ENCODE assay signal across 9 mouse cellular contexts in genomic region chr6:126938047-126938446, GRCm38 (mm10). TPM values are rescaled to one million over a fixed set of nuclear protein-coding genes. Genes with fewer than 3 reads are reported as not detected.
DNase-seq lines count a peak whose midpoint lies in the region; ATAC-seq and TF ChIP-seq lines count a peak whose summit lies in the region.
"Had no signal": no experiment of that assay in that cellular context is flagged by ENCODE, and none has a peak within 500 bp of the region (broad histone marks: within the 10 kb centered on the region; RNA-seq: fewer than 3 reads in every experiment).

No protein-coding gene starts in this region.

- H3K4me2 ChIP-seq in forebrain, embryonic 12.5 days: peak overlapping the region; percentile 96
- peak overlapping the region; percentile 81 for H3K4me2 ChIP-seq in liver, embryonic 13.5 days

- TF ChIP-seq CTCF in heart, adult 2 months (IDR thresholded peaks at IDR 0.05): peak; percentile 43

- WGBS in heart, adult 2 months: 80% methylated on average over 2 of the region's 2 CpGs
- WGBS in forebrain, embryonic 12.5 days: 79% methylated on average over 2 of the region's 2 CpGs
- WGBS in liver, embryonic 13.5 days (ENCODE audit: insufficient replicate concordance): 50% methylated on average over 2 of the region's 2 CpGs

- no peak for ATAC-seq in forebrain, embryonic 12.5 days (ENCODE audit: low FRiP score)
- ATAC-seq in liver, embryonic 13.5 days (ENCODE audit: low read depth): no peak
- no peak for ATAC-seq in megakaryocyte progenitor cell, adult 5-6 weeks (replicated peaks; ENCODE audit: poor library complexity)

- intact Hi-C loops in heart, adult 2 months (cut with DNase I): loop anchor here (2.0 to 5.0 kb wide), 2 partner anchors 89 to 146 kb away; partner anchors contain the start of gene Ndufa9
- intact Hi-C loops in heart, postnatal 10 days (cut with DNase I): loop anchor here (5.0 kb wide), 2 partner anchors 91 to 514 kb away; partner anchors contain the start of gene Ndufa9

- TF ChIP-seq POLR2A in heart, adult 2 months (IDR thresholded peaks at IDR 0.05; ENCODE audit: insufficient read depth, low read depth, low read length): no peak

- no peak overlapping the region for H3K4me3 ChIP-seq in heart, adult 2 months
- peak overlapping the region; percentile 75 for H3K4me3 ChIP-seq in forebrain, embryonic 12.5 days (replicated peaks)
- H3K4me3 ChIP-seq in liver, embryonic 13.5 days (replicated peaks): peak overlapping the region; percentile 91

- H3K27me3 ChIP-seq in heart, adult 2 months (ENCODE audit: control insufficient read depth, insufficient read depth, low read length): no peaks in the 10 kb centered on the region
- H3K27me3 ChIP-seq in forebrain, embryonic 12.5 days: no peaks in the 10 kb centered on the region
- H3K27me3 ChIP-seq in liver, embryonic 13.5 days: no peaks in the 10 kb centered on the region

- H3K9ac ChIP-seq in heart, adult 2 months (ENCODE audit: low read depth, low read length): no peak overlapping the region
- H3K9ac ChIP-seq in forebrain, embryonic 12.5 days: no peak overlapping the region
- peak overlapping the region; percentile 95 for H3K9ac ChIP-seq in liver, embryonic 13.5 days

- TF ChIP-seq EP300 in heart, adult 2 months (IDR thresholded peaks at IDR 0.05; ENCODE audit: insufficient read depth, low read depth, low read length): no peak

- no peak for DNase-seq in heart, adult 2 months
- no peak for DNase-seq in heart, postnatal 10 days
- DNase-seq in A20 (ENCODE audit: low read depth, low spot score) (peak; percentile 40), adipocyte (ENCODE audit: low spot score) (no peak)
- no peak for DNase-seq in liver, embryonic 13.5 days
- DNase-seq in ovary, postnatal 36 days (ENCODE audit: low spot score): no peak

- peaks cover 2% of the 10 kb centered on the region; the same call in 1 of the 2 replicates for H3K4me1 ChIP-seq in heart, adult 2 months (ENCODE audit: control insufficient read depth, insufficient read depth, low read length)
- peaks cover 32% of the 10 kb centered on the region for H3K4me1 ChIP-seq in forebrain, embryonic 12.5 days
- peaks cover 38% of the 10 kb centered on the region for H3K4me1 ChIP-seq in liver, embryonic 13.5 days (replicated peaks)

- no peaks in the 10 kb centered on the region for H3K36me3 ChIP-seq in heart, adult 2 months (ENCODE audit: control insufficient read depth, insufficient read depth, low read length)
- peaks cover 21% of the 10 kb centered on the region for H3K36me3 ChIP-seq in forebrain, embryonic 12.5 days (replicated peaks)
- peaks cover 35% of the 10 kb centered on the region for H3K36me3 ChIP-seq in liver, embryonic 13.5 days

- H3K9me3 ChIP-seq in forebrain, embryonic 12.5 days: no peaks in the 10 kb centered on the region
- no peaks in the 10 kb centered on the region for H3K9me3 ChIP-seq in liver, embryonic 13.5 days (replicated peaks)

- no peak overlapping the region for H3K27ac ChIP-seq in heart, adult 2 months
- no peak overlapping the region for H3K27ac ChIP-seq in forebrain, embryonic 12.5 days
- no peak overlapping the region for H3K27ac ChIP-seq in liver, embryonic 13.5 days

- peaks cover 2% of the 10 kb centered on the region; the same call in 1 of the 2 replicates for H3K79me2 ChIP-seq in heart, adult 2 months (replicated peaks; ENCODE audit: control insufficient read depth, insufficient read depth, low read length)

RNA-seq across cellular contexts. Expression of gene Rad51ap1, which starts 1.3 kb away (rescaled TPM):
- total RNA-seq in heart, adult 2 months (2021): under 1 TPM; 0.36 to 0.44 TPM
- polyA plus RNA-seq in heart, adult 2 months (2012; rRNA removed): 0.82 and 2.4 TPM in 2 replicates
- total RNA-seq in heart, postnatal 10 days (2021): 10 to 100 TPM in 1 of 2 experiments, 1 to 10 TPM in 1; 8.6 to 10.0 TPM
- 73.2 and 84.4 TPM in 2 replicates for polyA plus RNA-seq in forebrain, embryonic 12.5 days (2016; fragmentation: Nextera tagmentation; extraction: Ambion mirVana)
- 59.0 and 67.3 TPM in 2 replicates for polyA plus RNA-seq in liver, embryonic 13.5 days (2015; fragmentation: Nextera tagmentation; extraction: Ambion mirVana)
- 37.9 and 44.3 TPM in 2 replicates for total RNA-seq in megakaryocyte progenitor cell, adult 5-6 weeks (2015)
- total RNA-seq in megakaryocyte progenitor cell, adult 5-6 weeks (2017): 137 and 188 TPM in 2 replicates

RNA-seq across cellular contexts. Expression of gene D6Wsu163e, which starts 1.7 kb away (rescaled TPM):
- total RNA-seq in heart, adult 2 months (2021): 10 to 100 TPM; 11.0 to 11.3 TPM
- polyA plus RNA-seq in heart, adult 2 months (2012; rRNA removed): 3.8 and 8.1 TPM in 2 replicates
- total RNA-seq in heart, postnatal 10 days (2021): 10 to 100 TPM; 12.9 to 14.7 TPM
- 22.0 and 22.1 TPM in 2 replicates for polyA plus RNA-seq in forebrain, embryonic 12.5 days (2016; fragmentation: Nextera tagmentation; extraction: Ambion mirVana)
- polyA plus RNA-seq in liver, embryonic 13.5 days (2015; fragmentation: Nextera tagmentation; extraction: Ambion mirVana): 19.6 and 22.5 TPM in 2 replicates
- 33.7 and 52.4 TPM in 2 replicates for total RNA-seq in megakaryocyte progenitor cell, adult 5-6 weeks (2015)
- total RNA-seq in megakaryocyte progenitor cell, adult 5-6 weeks (2017): 39.0 and 56.7 TPM in 2 replicates

RNA-seq across cellular contexts. Expression of gene Dyrk4, which starts 16.4 kb away (rescaled TPM):
- not detected for total RNA-seq in heart, adult 2 months (2021)
- polyA plus RNA-seq in heart, adult 2 months (2012; rRNA removed): 0.04 TPM in 1 of 2 replicates, not detected in the other
- total RNA-seq in heart, postnatal 10 days (2021): not detected
- 0.15 TPM in 1 of 2 replicates, not detected in the other for polyA plus RNA-seq in forebrain, embryonic 12.5 days (2016; fragmentation: Nextera tagmentation; extraction: Ambion mirVana)
- not detected in 2 replicates for polyA plus RNA-seq in liver, embryonic 13.5 days (2015; fragmentation: Nextera tagmentation; extraction: Ambion mirVana)
- 0.17 TPM in 1 of 2 replicates, not detected in the other for total RNA-seq in megakaryocyte progenitor cell, adult 5-6 weeks (2015)
- 0.88 TPM in 1 of 2 replicates, not detected in the other for total RNA-seq in megakaryocyte progenitor cell, adult 5-6 weeks (2017)
- polyA plus RNA-seq: gonadal fat pad, adult 2 months had no signal

Comparison
In these comparisons a context has a peak if more than half of its experiments do, and no peak if none do; other contexts are left out.
1. RNA of gene Rad51ap1, which starts 1.3 kb away (total RNA-seq): 37.9 to 188 TPM in megakaryocyte progenitor cell, adult 5-6 weeks and 8.6 to 10.0 TPM in heart, postnatal 10 days; 0.36 to 0.44 TPM in heart, adult 2 months; every median in the first group is over 4 times any median in the second.